Mouse (Mus musculus) ZHBTc4 (cell line): ENCODE data around the gene Yipf7.

Experiments
- DNase-seq: peaks from one replicate; pipeline ENCODE4 v3.0.0-alpha.2; 2011; ENCODE audit warnings: low read depth, low spot score

Yipf7 gene

DNA sequence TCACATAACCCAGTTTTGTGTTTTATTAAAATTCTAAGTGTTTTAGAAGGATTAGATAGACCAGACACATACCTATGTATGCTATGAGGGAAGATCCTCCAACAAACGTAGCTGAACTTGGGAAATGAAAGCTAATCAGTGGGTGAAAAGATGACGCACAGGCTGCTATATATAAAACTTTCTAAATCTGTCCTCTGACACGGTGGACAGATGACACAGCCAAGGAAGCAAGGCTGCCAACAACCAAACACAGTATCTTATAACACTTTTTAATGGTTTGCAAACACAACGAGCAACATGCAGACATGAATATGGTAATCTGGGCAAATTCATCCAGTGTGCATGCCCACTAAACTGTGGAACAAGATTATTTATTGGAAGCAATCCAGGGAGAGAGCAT is at the start of gene Yipf7:
Gene Yipf7 (minus strand): TSS at position 160 of the 400 bp plus-strand sequence.
- DNase-seq, result no peak

DNA sequence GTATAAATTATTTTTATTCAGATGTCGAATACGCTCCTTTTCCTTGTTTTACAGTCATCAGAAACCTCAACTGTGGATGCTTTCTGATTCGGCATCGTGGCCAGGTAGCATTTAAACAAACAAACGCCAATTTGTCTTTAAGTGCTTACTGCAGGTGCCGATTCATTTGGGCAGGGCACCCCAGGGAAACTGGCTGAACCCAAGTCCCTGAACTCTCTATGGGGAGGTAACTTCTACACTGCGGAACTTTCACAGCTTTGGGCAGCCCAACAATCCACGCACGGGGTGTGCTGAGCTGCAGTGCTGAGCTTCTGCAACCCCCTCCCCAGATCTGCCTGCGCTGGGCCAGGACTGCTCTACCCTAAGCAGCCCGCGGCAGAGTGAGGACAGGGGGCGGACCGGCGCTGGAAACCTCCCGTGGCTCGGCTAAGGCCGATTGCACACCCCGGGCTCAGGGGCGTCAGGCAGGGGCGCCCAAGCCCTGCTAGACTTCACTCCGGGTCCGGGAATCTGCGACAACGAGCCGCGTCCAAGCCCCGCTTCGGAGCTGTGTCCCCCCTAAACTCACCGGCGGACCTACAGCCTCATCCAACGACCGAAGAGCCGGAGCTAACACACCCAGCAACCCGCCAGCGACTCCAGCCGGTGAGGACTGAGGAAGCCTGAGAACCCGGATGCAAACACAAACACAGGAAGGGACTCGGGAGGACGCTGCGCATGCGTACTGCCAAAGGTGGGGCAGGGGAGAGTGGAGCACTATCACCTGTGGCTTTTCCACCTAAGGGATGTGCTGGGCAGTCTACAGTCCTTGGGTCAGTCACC is 49.4 kb upstream of the Yipf7 start, which contains the start of gene Gnpda2:
Gene Gnpda2 (minus strand): TSS at position 701 of the 822 bp plus-strand sequence.
- DNase-seq, result peak; percentile 94

DNA sequence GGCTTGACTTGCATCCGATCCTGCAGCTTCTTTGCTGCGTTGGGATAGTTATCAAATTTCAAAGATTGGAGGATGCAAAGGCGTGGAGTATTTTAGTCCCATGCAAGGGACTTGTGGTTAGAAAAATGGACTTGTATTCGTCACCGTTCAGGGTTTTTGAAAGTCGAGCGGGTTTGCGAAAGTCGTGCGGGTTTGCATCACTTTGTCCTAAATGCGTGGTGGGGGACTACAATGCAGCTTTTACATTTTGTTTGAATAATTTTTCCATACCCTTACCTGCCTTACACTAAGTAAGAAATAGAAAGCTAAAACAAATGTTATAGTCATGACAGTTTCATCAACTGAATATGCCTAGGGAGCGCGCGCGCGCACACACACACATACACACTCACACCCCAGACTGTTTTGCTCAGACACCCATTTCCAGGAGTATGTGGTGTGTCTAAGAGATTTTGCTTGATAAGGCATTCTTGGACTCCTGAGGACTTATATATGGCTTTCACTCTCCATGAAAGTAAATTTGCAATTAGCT is 15.0 kb upstream of the Yipf7 start:
- peak; percentile 31 for DNase-seq

GRCm38 (mm10) chr5:69556628-69557403 is 14.4 kb upstream of the Yipf7 start, which contains the start of gene Guf1:
Guf1 (plus strand) TSS chr5:69556923.
- DNase-seq, result peak; percentile 97

GRCm38 (mm10) chr5:69541680-69542079 is 768 bp downstream of the Yipf7 start:
- no peak for DNase-seq

DNA sequence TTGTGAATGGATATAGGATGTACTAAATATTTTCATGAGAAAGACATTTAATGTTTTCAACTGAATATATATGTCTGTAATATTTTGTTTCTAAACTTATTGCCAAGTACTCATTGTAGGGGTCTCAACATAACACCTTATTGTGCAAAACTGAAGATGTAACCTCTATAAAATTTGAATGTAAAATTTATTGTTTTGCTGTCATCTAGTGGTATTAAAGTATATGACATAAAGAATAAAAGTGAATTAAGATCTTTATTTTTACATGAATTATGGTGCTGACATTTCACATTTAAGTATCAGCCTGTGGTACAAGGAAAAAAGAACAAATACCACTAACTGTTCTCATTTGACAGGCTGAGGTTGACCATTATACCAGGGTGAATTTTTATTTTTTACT is 18.5 kb downstream of the Yipf7 start:
- DNase-seq, result no peak

DNA sequence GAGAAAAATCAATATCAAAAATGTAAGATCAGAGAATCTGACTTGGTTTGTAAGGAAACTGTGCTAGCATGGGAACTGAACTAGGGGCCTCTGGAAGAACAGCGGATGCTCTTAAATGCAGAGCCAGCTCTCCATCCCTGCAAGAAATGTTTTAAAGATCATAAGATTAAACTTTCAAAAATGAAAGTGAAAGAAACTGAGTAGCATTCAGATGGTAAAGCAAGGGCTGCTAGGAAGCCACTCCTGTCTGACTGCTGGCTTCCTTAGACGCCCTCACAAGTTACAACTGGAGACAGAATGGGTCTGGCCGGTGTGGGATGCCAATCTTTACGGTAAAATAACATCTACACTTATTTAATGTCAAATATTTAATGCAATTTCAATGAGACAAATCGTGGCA is 20.4 kb downstream of the Yipf7 start:
- DNase-seq, result no peak

DNA sequence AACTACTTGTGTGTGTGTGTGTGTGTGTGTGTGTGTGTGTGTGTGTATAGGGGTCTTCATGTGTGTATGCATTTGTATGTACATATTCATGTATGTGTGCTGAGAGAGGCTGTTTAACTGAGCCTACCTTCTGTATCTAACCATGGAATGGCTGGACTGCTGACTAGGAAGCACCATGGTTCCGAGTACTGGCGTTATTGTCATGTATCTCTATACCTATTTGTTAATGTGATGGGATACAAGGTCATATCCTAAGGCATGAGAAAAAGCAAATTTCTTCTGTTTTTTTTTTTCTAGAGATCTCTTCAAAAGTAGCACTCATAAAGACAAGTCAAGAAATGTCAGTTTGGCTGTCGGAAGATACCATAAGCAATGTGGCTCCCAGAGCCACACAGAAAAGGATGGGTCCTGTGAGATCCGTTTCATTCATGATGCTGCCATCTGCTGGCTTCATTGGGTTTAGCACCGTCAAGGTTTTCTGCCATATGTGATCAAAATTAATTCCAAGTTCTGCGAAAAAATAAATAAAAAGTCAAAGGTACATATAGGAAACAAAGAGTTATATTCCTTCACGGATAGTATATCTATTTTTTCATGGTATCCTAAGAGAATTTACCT is 21.7 kb downstream of the Yipf7 start:
- DNase-seq, result peak; percentile 70

- no peak for DNase-seq
Measured at GRCm38 (mm10) chr5:69512203-69512602, 30.2 kb downstream of the Yipf7 start.

DNA sequence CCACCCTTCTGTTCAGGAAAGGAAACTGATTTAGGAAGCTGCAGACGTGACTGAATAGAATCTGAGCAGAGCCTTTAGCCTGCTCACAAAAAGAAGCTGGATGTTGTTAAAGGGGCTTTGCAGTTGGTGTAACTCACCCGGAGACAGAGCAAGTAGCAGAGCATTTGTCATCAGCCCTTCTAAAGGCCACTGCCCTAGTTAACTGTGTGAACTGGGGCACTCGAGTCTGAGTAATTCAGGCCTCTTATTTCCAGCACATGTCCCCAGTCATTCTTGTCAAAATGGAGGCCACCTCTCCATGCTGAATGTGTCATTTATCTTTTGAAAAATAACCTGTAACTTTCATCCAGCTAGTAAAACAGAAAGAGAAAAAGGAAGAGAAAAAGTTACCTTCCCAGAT is 30.8 kb downstream of the Yipf7 start:
- no peak for DNase-seq

DNA sequence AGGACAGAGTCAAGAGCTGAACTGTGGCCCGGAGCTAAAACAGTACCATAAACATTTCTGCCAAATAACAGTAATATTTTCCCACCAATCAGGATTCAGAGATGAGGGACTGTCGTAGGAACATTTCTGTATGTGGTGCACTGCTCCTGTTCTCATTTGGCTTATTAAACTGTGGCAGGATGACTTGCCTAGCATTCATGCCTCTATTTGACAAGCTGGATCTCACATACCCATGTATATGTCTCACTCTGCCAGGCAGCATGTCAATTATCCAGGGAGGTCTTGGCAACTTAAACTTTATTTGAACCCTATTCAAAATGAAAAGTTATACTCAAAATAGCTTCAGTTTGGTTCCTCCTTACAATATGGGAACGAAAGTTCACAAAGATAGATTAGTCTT is 35.4 kb downstream of the Yipf7 start:
- no peak for DNase-seq

DNA sequence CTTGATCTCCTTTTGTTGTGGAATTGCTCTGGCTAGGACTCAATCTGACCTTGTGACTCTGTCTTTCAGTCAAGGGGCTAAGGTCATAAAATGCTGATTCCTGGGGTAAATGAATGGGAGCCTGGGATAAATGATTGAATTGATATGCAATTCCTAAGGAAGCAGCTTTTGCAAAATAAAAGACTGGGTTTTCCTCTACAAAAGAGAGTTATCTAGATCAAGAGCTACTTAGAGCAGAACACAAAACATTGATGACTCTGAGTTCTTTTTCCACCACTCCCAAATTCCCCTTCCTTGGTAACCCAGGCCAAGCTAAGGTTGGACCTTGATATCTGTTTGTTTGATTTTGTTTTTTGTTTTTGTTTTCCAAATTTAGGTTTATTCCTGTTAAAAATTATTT is 53.4 kb downstream of the Yipf7 start:
- peak; percentile 88 for DNase-seq

GRCm38 (mm10) chr5:69467520-69467919 is 74.9 kb downstream of the Yipf7 start:
- DNase-seq, result no peak
